Mouse (Mus musculus): ENCODE measurements around the gene Rhd. TPM values are rescaled to one million over a fixed set of nuclear protein-coding genes. Genes with fewer than 3 reads are reported as not detected.

The Rhd gene
- total and polyA plus RNA-seq, 3 experiments: 0.79 to 1.3 (median 1.1) TPM

GRCm38 (mm10) chr4:134868490-134868889, 4.2 kb downstream of the Rhd start:
- dilution Hi-C loops (cut with MboI; ENCODE audit: extremely low pct_ligation_motif_present, extremely low pct_unique_long_range_greater_than_20kb, low sequenced_read_pairs): no loop called here
- Histone ChIP-seq H3K9me3 (replicated peaks; ENCODE audit: low read length) (no peaks in the 10 kb centered on the region), H3K4me1 (ENCODE audit: control insufficient read depth in 1 of 2, insufficient read depth in 2 of 2) (peaks cover 0 to 18% of the 10 kb centered on the region in 2 experiments; a peak in 2 of 4 replicates), H3K9ac (ENCODE audit: insufficient read depth, low read depth) (no peak overlapping the region), H3K79me2 (replicated peaks; ENCODE audit: control insufficient read depth, extremely low read depth, insufficient read depth, poor library complexity, severe bottlenecking) (no peaks in the 10 kb centered on the region), H3K4me2 (ENCODE audit: insufficient read depth, low read depth, poor library complexity, severe bottlenecking) (no peak overlapping the region), H3K36me3 (replicated peaks in 1 of 2; ENCODE audit: control insufficient read depth in 1 of 2, insufficient read depth in 1 of 2, low read length in 1 of 2) (no peaks in the 10 kb centered on the region), H3K27me3 (replicated peaks) (peaks cover 30% of the 10 kb centered on the region), H3K4me3 (replicated peaks in 1 of 3; ENCODE audit: low read depth in 2 of 3, low read length in 2 of 3, poor library complexity in 1 of 3) (no peak overlapping the region), H3K27ac (ENCODE audit: insufficient read depth, low read depth) (no peak overlapping the region)
- DNase-seq (ENCODE audit: extremely low read depth): no peak
- TF ChIP-seq RCOR1 (conservative IDR thresholded peaks at IDR 0.05; ENCODE audit: low read depth, low read length) (no peak), ZNF384 (IDR thresholded peaks at IDR 0.05; ENCODE audit: low read depth, low read length) (no peak), RAD21 (IDR thresholded peaks at IDR 0.05; ENCODE audit: low read depth, low read length) (no peak), ZC3H11A (IDR thresholded peaks at IDR 0.05; ENCODE audit: low read depth, low read length) (no peak), MXI1 (IDR thresholded peaks at IDR 0.05; ENCODE audit: low read depth, low read length) (no peak), CTCF (conservative IDR thresholded peaks at IDR 0.05 in 1 of 2, IDR thresholded peaks at IDR 0.05 in 1 of 2; ENCODE audit: low read depth in 2 of 2, low read length in 2 of 2) (no peak), MYC (IDR thresholded peaks at IDR 0.05; ENCODE audit: low read depth, low read length) (no peak)
- in situ Hi-C loops (cut with MboI; ENCODE audit: low pct_ligation_motif_present, low pct_unique_long_range_greater_than_20kb, low sequenced_read_pairs): no loop called here

GRCm38 (mm10) chr4:134869068-134869730, 4.9 kb downstream of the Rhd start:
- Histone ChIP-seq H3K4me2 (ENCODE audit: insufficient read depth, low read depth, poor library complexity, severe bottlenecking) (no peak overlapping the region), H3K27me3 (replicated peaks) (peaks cover 30% of the 10 kb centered on the region), H3K27ac (ENCODE audit: insufficient read depth, low read depth) (no peak overlapping the region), H3K9me3 (replicated peaks; ENCODE audit: low read length) (no peaks in the 10 kb centered on the region), H3K4me3 (replicated peaks in 1 of 3; ENCODE audit: low read depth in 2 of 3, low read length in 2 of 3, poor library complexity in 1 of 3) (no peak overlapping the region), H3K79me2 (replicated peaks; ENCODE audit: control insufficient read depth, extremely low read depth, insufficient read depth, poor library complexity, severe bottlenecking) (no peaks in the 10 kb centered on the region), H3K36me3 (replicated peaks in 1 of 2; ENCODE audit: control insufficient read depth in 1 of 2, insufficient read depth in 1 of 2, low read length in 1 of 2) (no peaks in the 10 kb centered on the region), H3K4me1 (ENCODE audit: control insufficient read depth in 1 of 2, insufficient read depth in 2 of 2) (peaks cover 0 to 18% of the 10 kb centered on the region in 2 experiments; a peak in 2 of 4 replicates), H3K9ac (ENCODE audit: insufficient read depth, low read depth) (no peak overlapping the region)
- no peak for DNase-seq (ENCODE audit: extremely low read depth)
- dilution Hi-C loops (cut with MboI; ENCODE audit: extremely low pct_ligation_motif_present, extremely low pct_unique_long_range_greater_than_20kb, low sequenced_read_pairs): no loop called here
- no peak for TF ChIP-seq TCF12 (IDR thresholded peaks at IDR 0.05; ENCODE audit: low read depth, low read length)
- TF ChIP-seq JUND (conservative IDR thresholded peaks at IDR 0.05; ENCODE audit: low read depth, low read length): no peak
- in situ Hi-C loops (cut with MboI; ENCODE audit: low pct_ligation_motif_present, low pct_unique_long_range_greater_than_20kb, low sequenced_read_pairs): no loop called here

GRCm38 (mm10) chr4:134869815-134870375, 5.6 kb downstream of the Rhd start:
- Histone ChIP-seq H3K4me3 (replicated peaks in 1 of 3; ENCODE audit: low read depth in 2 of 3, low read length in 2 of 3, poor library complexity in 1 of 3) (no peak overlapping the region), H3K9me3 (replicated peaks; ENCODE audit: low read length) (no peaks in the 10 kb centered on the region), H3K4me2 (ENCODE audit: insufficient read depth, low read depth, poor library complexity, severe bottlenecking) (no peak overlapping the region), H3K27ac (ENCODE audit: insufficient read depth, low read depth) (no peak overlapping the region), H3K4me1 (ENCODE audit: control insufficient read depth in 1 of 2, insufficient read depth in 2 of 2) (peaks cover 0 to 18% of the 10 kb centered on the region in 2 experiments; a peak in 2 of 4 replicates), H3K79me2 (replicated peaks; ENCODE audit: control insufficient read depth, extremely low read depth, insufficient read depth, poor library complexity, severe bottlenecking) (no peaks in the 10 kb centered on the region), H3K36me3 (replicated peaks in 1 of 2; ENCODE audit: control insufficient read depth in 1 of 2, insufficient read depth in 1 of 2, low read length in 1 of 2) (no peaks in the 10 kb centered on the region), H3K9ac (ENCODE audit: insufficient read depth, low read depth) (no peak overlapping the region), H3K27me3 (replicated peaks) (peaks cover 23% of the 10 kb centered on the region)
- no peak for DNase-seq (ENCODE audit: extremely low read depth)
- dilution Hi-C loops (cut with MboI; ENCODE audit: extremely low pct_ligation_motif_present, extremely low pct_unique_long_range_greater_than_20kb, low sequenced_read_pairs) (no loop called here), in situ Hi-C loops (cut with MboI; ENCODE audit: low pct_ligation_motif_present, low pct_unique_long_range_greater_than_20kb, low sequenced_read_pairs) (loop anchor here (10.0 kb wide), 1 partner anchor 65 kb away; no protein-coding TSS in a partner anchor)
- TF ChIP-seq RCOR1 (conservative IDR thresholded peaks at IDR 0.05; ENCODE audit: low read depth, low read length) (no peak), SMC3 (IDR thresholded peaks at IDR 0.05; ENCODE audit: low read depth, low read length) (no peak), JUN (IDR thresholded peaks at IDR 0.05; ENCODE audit: insufficient read depth, low read depth, low read length) (no peak), CHD2 (IDR thresholded peaks at IDR 0.05; ENCODE audit: low read length) (no peak), IRF4 (IDR thresholded peaks at IDR 0.05; ENCODE audit: low read depth, low read length) (no peak), SIN3A (IDR thresholded peaks at IDR 0.05; ENCODE audit: low read length) (no peak), MEF2A (IDR thresholded peaks at IDR 0.05; ENCODE audit: borderline replicate concordance, low read depth, low read length) (no peak)

All from CH12.LX (cell line).